Mouse (Mus musculus) small intestine, adult 2 months (tissue): ENCODE measurements around the gene Adprm.

ENCODE experiments used
- CTCF ChIP-seq: fragments of 200-500 bp; IDR thresholded peaks from 2 replicates; pipeline ENCODE4 v1.5.1; 2012; ENCODE audit warnings: low read depth, mild to moderate bottlenecking, control low read depth, inconsistent platforms, low read length, moderate library complexity, mixed read lengths; ENCODE audit not compliant: insufficient replicate concordance, insufficient read length; ENCODE audit errors: extremely low read depth
- POLR2A ChIP-seq: fragments of 200-500 bp; IDR thresholded peaks from 2 replicates; pipeline ENCODE4 v1.6.1; 2012; ENCODE audit warnings: low read depth, mild to moderate bottlenecking, control low read depth, inconsistent platforms, low read length, moderate library complexity

DNA sequence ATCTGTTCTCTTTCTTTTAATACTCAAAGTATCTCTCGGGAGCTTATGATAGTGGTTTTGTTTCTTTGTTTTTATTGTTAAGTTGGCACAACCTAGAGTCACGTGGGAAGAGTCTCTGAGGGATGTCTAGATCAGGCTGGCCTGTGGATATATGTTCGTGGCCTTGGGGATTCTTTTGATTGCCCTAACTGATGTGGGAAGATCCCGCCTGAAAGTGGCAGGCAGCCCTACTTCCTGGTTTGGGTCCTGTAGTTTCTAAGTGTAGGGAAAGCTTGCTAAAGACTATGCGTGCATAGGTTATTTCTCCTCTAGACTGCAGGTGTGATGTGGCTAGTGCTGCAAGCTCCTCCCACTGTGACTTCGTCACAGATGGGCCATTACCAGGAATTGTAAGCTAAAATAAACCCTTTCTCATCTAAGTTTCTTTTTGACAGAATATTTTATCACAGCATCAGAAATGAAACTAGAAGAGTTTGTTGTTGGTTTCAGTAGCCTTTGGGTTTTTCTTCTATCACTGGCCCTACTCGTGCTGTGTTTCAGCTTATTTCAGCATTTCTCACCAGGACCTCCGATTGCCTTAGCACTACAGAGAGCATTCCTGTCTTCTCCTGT is 2.5 kb upstream of the Adprm start:
- TF ChIP-seq POLR2A (no peak), CTCF (no peak)
